Mouse (Mus musculus): ENCODE measurements around the gene Foxb1.

Foxb1 gene

DNA sequence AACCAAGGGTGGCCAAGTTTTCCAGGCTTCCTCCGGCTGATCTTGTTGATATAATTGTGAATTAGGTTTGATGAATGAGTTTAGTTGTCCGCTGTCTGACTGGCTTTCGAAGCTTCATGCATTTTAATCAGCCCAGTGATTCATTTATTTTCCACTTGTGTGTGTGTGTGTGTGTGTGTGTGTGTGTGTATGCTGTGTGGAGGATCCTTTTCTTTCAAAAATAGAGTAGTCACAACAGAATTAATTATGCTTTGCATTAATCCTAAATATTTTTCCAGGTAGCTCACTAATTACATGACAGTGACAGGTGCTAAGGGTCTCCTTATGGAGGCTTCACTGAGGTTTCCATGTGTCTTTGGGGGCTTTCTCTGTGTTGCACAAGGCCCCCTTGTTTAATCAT is 4.3 kb downstream of the Foxb1 start:
- DNase-seq: peak; percentile 21

DNA sequence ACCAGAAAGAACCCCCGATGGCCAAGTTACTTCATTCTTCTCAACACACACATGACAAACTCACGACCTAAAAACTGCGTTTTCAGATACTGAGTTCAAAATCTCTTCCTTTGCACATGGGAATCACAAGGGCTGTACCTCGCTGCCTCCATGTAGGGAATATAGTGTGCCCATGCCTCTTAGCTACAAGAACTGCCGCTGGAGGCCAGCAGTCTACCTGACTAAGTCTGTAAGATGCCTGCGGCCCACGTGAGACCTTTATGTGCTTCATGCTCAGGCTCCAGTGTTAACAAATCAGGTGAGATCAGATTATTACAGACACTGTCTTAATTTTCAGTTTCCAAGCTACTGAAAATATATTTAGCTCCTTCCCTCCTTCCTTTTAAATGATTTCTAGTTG is 4.7 kb downstream of the Foxb1 start:
- peak; percentile 32 for DNase-seq

GRCm38 (mm10) chr9:69755157-69755556 is 5.6 kb downstream of the Foxb1 start:
- DNase-seq: peak; percentile 30

- no peak for DNase-seq
Measured at GRCm38 (mm10) chr9:69754712-69755111, 6.0 kb downstream of the Foxb1 start.

DNA sequence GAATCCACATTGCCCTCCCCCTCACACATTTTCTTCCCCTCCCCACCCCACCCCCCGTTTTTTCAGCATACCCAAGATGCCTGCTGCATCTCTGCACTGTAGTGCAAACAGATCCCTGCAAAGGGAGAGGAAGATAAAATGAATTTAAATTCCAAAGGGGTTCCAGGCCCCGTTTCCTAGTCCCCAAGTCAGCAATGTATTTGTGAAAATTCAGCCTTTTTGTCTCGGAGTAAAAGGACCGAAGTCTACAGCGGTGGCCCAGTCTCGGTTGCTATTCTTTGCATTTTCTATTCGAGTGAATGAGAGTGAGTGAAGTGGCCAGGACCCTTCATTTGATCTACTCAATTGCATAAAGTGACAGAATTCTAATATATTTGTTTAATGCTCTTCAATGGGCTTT is 6.4 kb downstream of the Foxb1 start:
- DNase-seq: peak; percentile 58

- no peak for DNase-seq
Measured at GRCm38 (mm10) chr9:69747971-69748370, 12.8 kb downstream of the Foxb1 start.

- no peak for DNase-seq
Measured at GRCm38 (mm10) chr9:69728736-69729135, 32.0 kb downstream of the Foxb1 start.

GRCm38 (mm10) chr9:69718431-69718830 is 42.3 kb downstream of the Foxb1 start:
- DNase-seq: peak; percentile 22

GRCm38 (mm10) chr9:69716364-69716763 is 44.4 kb downstream of the Foxb1 start:
- DNase-seq: peak; percentile 49

DNA sequence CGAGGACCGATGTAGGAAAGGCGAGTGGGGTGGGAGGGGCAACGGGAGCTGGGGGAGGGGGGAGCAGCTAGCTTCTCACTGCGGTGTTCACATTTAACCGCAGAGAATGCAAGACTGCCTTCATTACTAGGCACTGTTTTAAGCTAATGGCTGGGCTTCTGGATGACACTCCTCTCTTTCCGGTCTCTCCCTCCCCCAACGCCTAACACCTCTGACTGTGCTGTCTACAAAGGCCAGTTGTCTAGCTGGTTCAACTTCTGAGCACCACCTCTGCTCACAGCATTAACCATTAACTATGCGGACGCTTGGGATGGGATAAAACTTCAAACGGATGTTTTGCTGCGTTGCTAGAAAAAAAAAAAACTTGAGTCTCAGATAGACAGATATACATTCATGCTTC is 45.3 kb downstream of the Foxb1 start:
- peak; percentile 43 for DNase-seq

- peak; percentile 52 for DNase-seq
Measured at GRCm38 (mm10) chr9:69714346-69714745, 46.4 kb downstream of the Foxb1 start.

DNA sequence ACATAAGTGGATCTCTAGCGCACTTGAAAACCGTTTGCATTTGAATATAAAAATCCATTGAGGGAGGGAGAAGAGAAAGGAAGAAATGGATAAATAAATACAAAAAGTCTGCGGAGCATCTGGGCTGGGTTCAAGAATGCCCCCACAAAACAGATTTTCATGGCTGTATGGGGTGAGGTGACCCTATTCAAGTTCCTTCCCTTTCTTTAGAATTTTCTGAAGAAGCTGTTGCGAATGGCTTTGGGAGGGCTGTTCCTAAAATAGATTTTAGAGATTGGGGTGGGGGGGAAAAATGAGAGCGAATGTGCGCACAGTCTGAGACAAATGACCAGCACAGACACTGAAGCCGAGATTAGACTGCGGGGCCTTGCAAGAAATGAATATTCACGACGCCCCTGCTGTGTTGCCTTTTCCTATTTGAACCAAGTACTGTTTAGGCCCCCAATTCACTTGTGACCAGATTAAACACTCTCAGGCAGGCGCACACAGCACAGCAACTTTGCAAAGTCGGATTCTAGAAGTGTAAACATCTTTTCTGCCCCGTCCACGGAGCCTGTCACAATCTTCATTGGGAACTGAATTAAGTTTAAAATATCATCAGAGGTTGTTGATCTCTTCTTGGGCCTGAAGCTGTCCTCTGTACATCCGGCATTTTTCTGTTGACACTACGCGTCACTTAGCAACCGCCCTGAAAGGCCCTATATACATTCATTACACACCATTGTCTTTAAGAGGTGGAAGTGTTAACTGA is 47.0 kb downstream of the Foxb1 start:
- DNase-seq: peak; percentile 78

DNA sequence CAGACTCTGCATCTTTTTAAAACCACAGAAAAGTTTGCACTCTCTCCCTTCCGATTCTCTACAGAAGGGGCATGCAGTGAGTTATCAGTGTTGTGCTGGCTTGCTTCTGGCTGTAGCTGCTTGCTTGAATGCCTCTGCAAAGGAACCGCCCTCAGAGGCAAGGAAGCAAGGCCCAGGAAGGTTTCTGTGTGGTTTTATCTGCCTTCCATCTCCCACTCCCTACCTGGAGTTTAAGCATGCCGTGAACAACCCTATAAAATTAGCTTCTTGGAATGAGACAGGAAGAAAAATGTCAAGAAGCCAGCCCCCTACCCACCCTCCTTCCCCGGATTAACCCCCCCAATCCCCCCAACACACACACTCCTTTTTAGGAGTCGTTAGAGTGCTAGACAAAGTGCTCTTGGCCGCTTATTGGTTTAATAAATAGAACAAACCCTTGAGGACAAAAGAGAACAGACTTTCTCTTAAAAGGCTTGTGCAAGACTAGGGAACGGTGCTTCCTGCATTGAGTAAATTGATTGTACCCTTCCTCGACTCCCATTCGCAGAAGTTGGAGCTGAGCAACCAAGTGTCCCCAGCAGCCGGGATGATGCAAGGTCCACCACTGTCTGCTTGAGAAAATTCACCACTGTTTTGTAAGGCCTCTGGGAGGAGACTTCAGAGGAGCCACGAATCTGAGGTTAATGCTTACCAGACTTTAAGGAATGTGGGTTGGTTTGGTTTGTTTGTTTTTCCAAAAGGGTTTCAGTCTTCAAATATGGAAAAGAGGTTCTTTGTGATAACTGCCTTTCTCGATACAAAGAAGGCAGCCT is 47.8 kb downstream of the Foxb1 start:
- peak; percentile 57 for DNase-seq

Data from embryo, embryonic 11 days (tissue).